Mouse (Mus musculus) intestine, embryonic 14.5 days (tissue): ENCODE results near the gene Zfp423. TPM values are rescaled to one million over a fixed set of nuclear protein-coding genes. Genes with fewer than 3 reads are reported as not detected.

Experiments used
- ATAC-seq: fragments of 200-750 bp; cut with Nextera tagmentation; replicated peaks from 2 replicates; pipeline ENCODE4 v1.8.0; 2017; ENCODE audit warnings: low read depth, moderate number of reproducible peaks, moderate TSS enrichment, moderate library complexity; ENCODE audit not compliant: low FRiP score, low TSS enrichment
- DNase-seq: peaks from one replicate; pipeline ENCODE4 v3.0.0-alpha.2; 2018; ENCODE audit warnings: low spot score
- H3K27ac ChIP-seq: fragments of 300-500 bp; sonication (generic); 2 replicates; pipeline ENCODE4 v1.5.1; 2014; ENCODE audit warnings: low read depth, mild to moderate bottlenecking, control low read depth
- H3K27me3 ChIP-seq: fragments of 300-500 bp; sonication (generic); replicated peaks from 2 replicates; pipeline ENCODE4 v1.6.1; 2014; ENCODE audit warnings: low read length, control low read depth; ENCODE audit not compliant: control insufficient read depth, insufficient read depth
- H3K36me3 ChIP-seq: fragments of 300-500 bp; sonication (generic); 2 replicates; pipeline ENCODE4 v1.6.1; 2014; ENCODE audit warnings: low read length, control low read depth; ENCODE audit not compliant: control insufficient read depth, insufficient read depth
- H3K4me1 ChIP-seq: fragments of 300-500 bp; sonication (generic); replicated peaks from 2 replicates; pipeline ENCODE4 v1.6.1; 2014; ENCODE audit warnings: low read length, control low read depth, mixed read lengths; ENCODE audit not compliant: control insufficient read depth, insufficient read depth
- H3K4me2 ChIP-seq: fragments of 300-500 bp; sonication (generic); 2 replicates; pipeline ENCODE4 v1.6.1; 2014; ENCODE audit warnings: low read length
- H3K4me3 ChIP-seq: fragments of 300-500 bp; sonication (generic); 2 replicates; pipeline ENCODE4 v1.5.1; 2014; ENCODE audit warnings: low read depth, low read length, control low read depth, mixed read lengths
- H3K9ac ChIP-seq: fragments of 300-500 bp; sonication (generic); 2 replicates; pipeline ENCODE4 v1.6.1; 2014; ENCODE audit warnings: mild to moderate bottlenecking, low read length
- H3K9me3 ChIP-seq: fragments of 300-500 bp; sonication (generic); 2 replicates; pipeline ENCODE4 v1.6.1; 2016; ENCODE audit warnings: low read length, control low read depth; ENCODE audit not compliant: control insufficient read depth
- WGBS: fragments of 180-500 bp; shearing (Covaris S2); extraction: QIAGEN DNeasy Blood & Tissue Kit; methylation state at CpG from one replicate; pipeline ENCODE4 v1.1.7; 2014; 5-methylcytosine and 5-hydroxymethylcytosine counted together
- polyA plus RNA-seq: library from polyadenylated mRNA; unstranded; fragments of >200 nt; fragmentation: Nextera tagmentation; extraction: Ambion mirVana; gene quantifications from 2 replicates; pipeline ENCODE4 v1.2.1, GENCODE M21; 2014

Gene Zfp423
- polyA plus RNA-seq, 1 experiment from 2014 or later: 10.5 TPM

DNA sequence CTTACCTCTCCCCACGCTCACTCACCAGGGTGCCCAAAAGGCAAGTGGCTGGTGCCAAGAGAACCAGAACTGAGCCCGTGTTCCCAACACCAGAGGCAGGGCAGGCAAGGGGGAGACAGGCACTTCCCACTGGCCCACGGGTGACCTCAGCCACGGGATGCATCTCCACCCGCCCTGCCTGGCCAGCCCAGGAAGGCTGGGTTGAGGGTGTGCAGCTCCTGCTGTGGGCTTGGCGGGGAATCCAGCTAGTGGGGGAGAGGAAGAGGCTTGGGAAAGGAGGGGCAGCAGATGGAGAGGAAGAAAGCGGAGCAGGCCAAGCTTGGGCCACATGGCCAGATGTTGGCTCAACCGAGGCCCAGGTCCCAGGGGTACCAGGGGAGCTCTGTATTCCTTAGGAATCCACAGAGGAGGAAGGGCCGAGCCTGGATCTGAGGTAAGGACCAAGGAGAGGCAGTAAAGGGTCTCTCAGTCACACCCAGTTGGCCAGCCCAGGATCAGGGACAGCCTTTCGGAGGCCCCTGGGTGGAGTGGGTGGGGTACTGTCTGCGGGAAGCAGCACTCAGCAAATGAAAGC lies 155.0 kb downstream of the Zfp423 start:
- Histone ChIP-seq H3K9me3 (no peaks in the 10 kb centered on the region), H3K36me3 (no peaks in the 10 kb centered on the region), H3K27ac (0 out of 2 replicates have a peak overlapping the region, but pooled peaks have one; percentile 33), H3K27me3 (no peaks in the 10 kb centered on the region), H3K9ac (no peak overlapping the region), H3K4me2 (peak overlapping the region; percentile 18), H3K4me3 (no peak overlapping the region), H3K4me1 (peaks cover 16% of the 10 kb centered on the region)
- 35% methylated on average over 11 of the region's 11 CpGs for WGBS
- ATAC-seq: peak; percentile 51
- peak; percentile 62 for DNase-seq

DNA sequence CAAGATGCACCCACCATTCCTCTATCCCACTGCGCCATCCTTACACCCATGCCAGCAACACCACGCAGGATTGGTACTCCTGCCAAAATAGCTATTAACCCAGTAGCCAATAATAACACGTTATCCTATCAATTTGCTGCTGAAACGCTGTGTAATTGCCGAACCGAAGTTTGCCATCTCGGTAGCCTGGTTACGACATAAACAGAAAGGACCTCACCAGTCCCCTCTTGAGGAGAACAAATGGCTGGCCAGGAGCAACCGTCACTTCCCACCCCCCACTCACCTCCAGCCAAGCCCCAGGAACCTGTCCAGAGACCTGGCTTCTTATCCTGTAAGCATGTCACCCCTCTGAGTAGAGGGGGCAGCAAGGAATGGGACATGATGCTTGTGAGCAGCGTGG lies 156.0 kb downstream of the Zfp423 start:
- ATAC-seq (no peak), DNase-seq (no peak)
- Histone ChIP-seq H3K9me3 (no peaks in the 10 kb centered on the region), H3K27me3 (no peaks in the 10 kb centered on the region), H3K27ac (no peak overlapping the region), H3K4me1 (peaks cover 16% of the 10 kb centered on the region), H3K9ac (no peak overlapping the region), H3K4me2 (no peak overlapping the region), H3K4me3 (no peak overlapping the region), H3K36me3 (no peaks in the 10 kb centered on the region)
- WGBS: 55% methylated on average over 10 of the region's 10 CpGs

DNA sequence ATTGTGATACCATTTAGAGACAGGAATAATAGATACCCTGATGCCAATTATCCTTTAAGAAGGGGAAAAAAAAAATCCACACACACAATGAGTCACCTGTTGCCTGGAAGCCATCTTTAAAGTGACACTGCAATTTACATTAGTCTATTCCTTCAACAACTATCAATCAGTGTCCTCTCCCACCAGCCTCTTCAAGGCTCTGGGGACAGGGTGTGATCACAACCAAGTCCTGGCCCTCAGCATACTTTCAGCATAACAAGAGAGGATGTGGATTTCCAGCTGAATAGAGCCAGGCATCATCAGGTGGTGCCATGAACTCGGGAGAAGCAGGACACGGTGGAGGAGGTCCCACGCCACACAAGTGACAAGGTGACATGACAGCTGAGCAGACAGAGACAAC lies 156.8 kb downstream of the Zfp423 start:
- no peak overlapping the region for H3K4me3 ChIP-seq
- 67% methylated on average over 3 of the region's 3 CpGs for WGBS
- H3K27me3 ChIP-seq: no peaks in the 10 kb centered on the region
- no peak overlapping the region for H3K4me2 ChIP-seq
- ATAC-seq (no peak), DNase-seq (no peak)
- no peaks in the 10 kb centered on the region for H3K36me3 ChIP-seq
- H3K27ac ChIP-seq: no peak overlapping the region
- peaks cover 16% of the 10 kb centered on the region for H3K4me1 ChIP-seq
- no peaks in the 10 kb centered on the region for H3K9me3 ChIP-seq
- no peak overlapping the region for H3K9ac ChIP-seq

DNA sequence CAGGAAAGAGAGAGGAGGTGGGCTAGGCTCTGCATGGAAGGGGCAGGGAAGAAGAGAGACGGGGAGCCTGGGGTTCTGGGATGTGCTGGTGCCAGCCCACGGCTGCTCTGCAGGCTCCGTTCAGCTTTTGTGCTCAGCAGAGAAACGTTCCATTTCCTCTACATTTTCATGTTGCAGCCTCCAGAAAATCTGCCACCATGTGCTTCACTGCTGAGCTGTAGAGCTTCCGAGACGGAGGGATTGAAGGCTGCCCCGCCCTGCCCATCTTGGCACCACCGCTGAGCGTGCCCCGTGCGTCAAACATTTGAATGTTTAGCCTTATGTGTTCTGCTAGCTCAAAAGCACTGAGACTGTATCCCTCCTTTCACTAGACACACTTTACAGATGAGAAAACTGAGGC lies 159.3 kb downstream of the Zfp423 start:
- no peaks in the 10 kb centered on the region for H3K36me3 ChIP-seq
- no peak overlapping the region for H3K27ac ChIP-seq
- no peaks in the 10 kb centered on the region for H3K9me3 ChIP-seq
- H3K27me3 ChIP-seq: no peaks in the 10 kb centered on the region
- H3K4me2 ChIP-seq: no peak overlapping the region
- no peak overlapping the region for H3K9ac ChIP-seq
- ATAC-seq (no peak), DNase-seq (no peak)
- H3K4me1 ChIP-seq: peaks cover 10% of the 10 kb centered on the region
- WGBS: 86% methylated on average over 11 of the region's 11 CpGs
- H3K4me3 ChIP-seq: no peak overlapping the region

DNA sequence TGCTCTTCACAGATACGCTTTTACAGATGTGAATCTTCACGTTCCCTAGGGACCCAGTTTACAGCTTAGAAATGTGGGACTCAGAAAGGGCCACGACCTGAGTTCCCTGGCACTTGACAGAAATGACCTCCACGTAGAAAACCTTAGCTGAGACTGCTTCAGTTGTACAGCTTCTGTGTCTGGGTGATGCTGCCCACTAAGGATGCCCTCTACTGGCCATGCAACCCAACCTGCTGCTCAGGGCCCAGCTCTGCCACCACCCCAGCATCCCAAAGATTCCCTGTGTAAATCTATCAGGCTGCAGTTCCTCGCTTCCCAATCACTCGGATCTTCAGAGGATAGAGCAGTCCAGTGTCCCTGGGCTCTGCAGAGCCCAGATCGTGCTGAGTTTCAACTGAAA lies 163.2 kb downstream of the Zfp423 start:
- Histone ChIP-seq H3K27ac (no peak overlapping the region), H3K9me3 (no peaks in the 10 kb centered on the region), H3K4me1 (no peaks in the 10 kb centered on the region), H3K36me3 (no peaks in the 10 kb centered on the region), H3K4me2 (no peak overlapping the region), H3K9ac (no peak overlapping the region), H3K27me3 (no peaks in the 10 kb centered on the region), H3K4me3 (no peak overlapping the region)
- ATAC-seq: no peak
- 66% methylated on average over 7 of the region's 7 CpGs for WGBS
- no peak for DNase-seq

DNA sequence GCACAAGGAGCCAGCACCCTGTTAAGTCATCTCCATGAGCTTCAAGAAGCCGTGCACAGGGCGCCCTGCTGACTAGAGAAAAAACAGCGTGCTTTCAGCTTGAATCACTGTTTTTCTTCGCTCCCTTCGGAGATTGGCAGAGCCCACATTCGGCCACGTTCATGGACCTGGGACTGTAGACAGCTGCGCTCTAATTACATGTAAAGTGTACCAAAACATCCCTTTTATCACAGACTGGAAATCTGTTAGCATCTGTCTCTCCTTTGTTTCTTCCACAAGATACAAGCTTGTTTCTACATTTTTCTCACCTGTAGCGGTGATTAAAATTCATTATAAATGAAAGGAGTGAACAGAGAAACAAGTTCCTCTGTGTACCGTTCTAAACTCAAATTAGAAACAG lies 164.8 kb downstream of the Zfp423 start:
- no peak for ATAC-seq
- no peak overlapping the region for H3K4me3 ChIP-seq
- no peaks in the 10 kb centered on the region for H3K9me3 ChIP-seq
- no peak overlapping the region for H3K4me2 ChIP-seq
- no peak overlapping the region for H3K27ac ChIP-seq
- no peaks in the 10 kb centered on the region for H3K36me3 ChIP-seq
- 85% methylated on average over 10 of the region's 10 CpGs for WGBS
- no peak for DNase-seq
- no peaks in the 10 kb centered on the region for H3K27me3 ChIP-seq
- H3K9ac ChIP-seq: no peak overlapping the region
- no peaks in the 10 kb centered on the region for H3K4me1 ChIP-seq

DNA sequence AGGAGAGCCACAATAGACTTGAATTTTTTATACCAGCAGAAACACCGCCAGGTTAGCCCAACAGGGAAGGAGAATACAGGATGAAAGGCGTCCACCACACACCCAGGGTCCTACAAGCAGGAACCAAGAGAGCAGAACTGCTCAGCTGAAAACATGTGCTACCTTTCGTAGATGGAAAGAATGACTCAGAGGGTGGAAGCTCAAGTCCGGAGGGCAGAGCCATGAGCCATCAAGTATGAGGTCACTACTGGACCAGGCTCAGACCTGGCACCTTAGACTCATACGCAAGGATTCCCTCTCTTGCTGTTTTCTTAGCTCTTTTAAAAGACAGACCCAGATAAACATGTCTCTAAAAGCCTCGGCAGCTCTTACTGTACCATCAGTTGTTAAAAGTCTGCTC lies 168.3 kb downstream of the Zfp423 start:
- no peak for ATAC-seq

DNA sequence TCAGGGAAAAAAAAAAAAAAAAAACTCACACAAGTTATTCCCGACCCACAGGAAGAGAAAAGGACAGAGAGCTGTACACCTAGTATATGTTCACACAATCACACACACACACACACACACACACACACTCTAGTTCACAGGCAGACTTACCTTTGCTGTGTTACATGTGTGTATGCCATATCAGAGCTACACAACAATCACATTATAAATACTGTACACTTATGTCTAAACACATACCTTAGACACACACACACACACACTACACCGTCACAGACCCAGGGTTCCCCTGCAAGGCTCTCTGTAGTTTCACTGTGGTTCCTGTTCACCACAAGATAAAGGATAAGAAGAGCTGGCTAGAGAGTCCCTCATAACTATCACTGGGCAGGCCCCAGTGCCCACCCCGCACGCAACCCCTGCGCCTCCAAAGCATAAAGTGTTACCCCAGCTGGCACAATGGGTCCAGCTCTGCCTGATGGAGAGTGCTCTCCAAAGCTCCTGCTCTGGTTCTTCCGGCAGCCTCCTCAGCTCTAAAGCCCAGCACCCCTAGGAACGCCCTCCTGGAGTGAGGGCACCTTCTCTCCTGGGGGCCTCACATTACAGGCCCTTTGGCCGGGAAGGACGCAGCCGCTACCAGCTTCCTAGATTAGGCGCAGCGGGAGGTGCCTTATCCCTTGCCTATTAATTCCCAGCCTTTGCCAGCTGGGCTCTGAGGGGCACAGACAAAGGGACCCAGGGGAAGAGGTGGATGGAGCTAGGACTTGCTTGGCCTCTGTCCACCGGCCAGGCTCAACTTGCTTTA lies 174.6 kb downstream of the Zfp423 start:
- no peak for DNase-seq
- Histone ChIP-seq H3K36me3 (peaks cover 26% of the 10 kb centered on the region), H3K27ac (no peak overlapping the region), H3K27me3 (no peaks in the 10 kb centered on the region), H3K4me1 (peaks cover 8% of the 10 kb centered on the region; the same call in 1 of the 2 replicates), H3K4me3 (no peak overlapping the region), H3K9ac (no peak overlapping the region), H3K4me2 (no peak overlapping the region), H3K9me3 (no peaks in the 10 kb centered on the region)
- ATAC-seq: no peak
- 74% methylated on average over 13 of the region's 13 CpGs for WGBS

More for the DNA sequence above, 168.3 kb downstream of the Zfp423 start:
- 87% methylated on average over 6 of the region's 6 CpGs for WGBS
- Histone ChIP-seq H3K4me2 (no peak overlapping the region), H3K36me3 (no peaks in the 10 kb centered on the region), H3K27ac (no peak overlapping the region), H3K4me3 (no peak overlapping the region), H3K9me3 (no peaks in the 10 kb centered on the region), H3K27me3 (no peaks in the 10 kb centered on the region), H3K9ac (no peak overlapping the region), H3K4me1 (no peaks in the 10 kb centered on the region)
- no peak for DNase-seq

DNA sequence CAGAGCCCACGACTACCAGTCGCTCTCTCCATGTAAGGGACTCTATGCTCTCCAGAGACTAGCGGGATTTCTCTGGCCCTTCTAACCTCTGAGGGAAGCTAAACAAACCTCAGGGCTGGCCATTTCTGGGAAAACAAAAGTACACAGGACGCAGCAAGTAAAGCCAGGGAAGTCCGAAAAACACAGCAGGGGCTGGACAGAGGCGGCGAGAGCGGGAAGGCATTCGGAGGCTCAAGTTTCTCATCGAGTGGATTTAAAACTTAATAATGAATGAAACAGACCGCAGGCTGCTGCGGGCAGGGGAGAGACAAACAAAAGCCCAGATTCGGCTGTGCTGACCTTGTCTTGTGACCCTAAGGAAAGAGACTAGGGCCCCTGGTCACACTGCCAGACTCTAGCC lies 175.2 kb downstream of the Zfp423 start:
- Histone ChIP-seq H3K27me3 (no peaks in the 10 kb centered on the region), H3K4me1 (peaks cover 8% of the 10 kb centered on the region; the same call in 1 of the 2 replicates), H3K9me3 (no peaks in the 10 kb centered on the region), H3K36me3 (peaks cover 26% of the 10 kb centered on the region), H3K27ac (no peak overlapping the region), H3K4me2 (no peak overlapping the region), H3K4me3 (no peak overlapping the region), H3K9ac (no peak overlapping the region)
- DNase-seq (no peak), ATAC-seq (no peak)
- WGBS: 25% methylated on average over 13 of the region's 13 CpGs
